Mouse (Mus musculus) intestine, embryonic 16.5 days (tissue): ENCODE data around the gene Gpt2. TPM values are rescaled to one million over a fixed set of nuclear protein-coding genes. Genes with fewer than 3 reads are reported as not detected.

ENCODE experiments used
- ATAC-seq: fragments of 200-750 bp; cut with Nextera tagmentation; 2 replicates; pipeline ENCODE4 v1.8.0; 2017; ENCODE audit warnings: moderate TSS enrichment, moderate library complexity
- H3K27ac ChIP-seq: fragments of 300-500 bp; sonication (generic); 2 replicates; pipeline ENCODE4 v1.5.1; 2014; ENCODE audit warnings: mild to moderate bottlenecking, low read length
- H3K27me3 ChIP-seq: fragments of 300-500 bp; sonication (generic); replicated peaks from 2 replicates; pipeline ENCODE4 v1.6.1; 2014; ENCODE audit warnings: low read length, control low read depth, mixed read lengths; ENCODE audit not compliant: control insufficient read depth, insufficient read depth
- H3K36me3 ChIP-seq: fragments of 300-500 bp; sonication (generic); 2 replicates; pipeline ENCODE4 v1.6.1; 2014; ENCODE audit warnings: low read length, control low read depth; ENCODE audit not compliant: control insufficient read depth, insufficient read depth
- H3K4me1 ChIP-seq: fragments of 300-500 bp; sonication (generic); 2 replicates; pipeline ENCODE4 v1.6.1; 2014; ENCODE audit warnings: low read length, control low read depth, mixed read lengths; ENCODE audit not compliant: control insufficient read depth, insufficient read depth
- H3K4me2 ChIP-seq: fragments of 300-500 bp; sonication (generic); 2 replicates; pipeline ENCODE4 v1.6.1; 2014; ENCODE audit warnings: low read depth, low read length, control low read depth
- H3K4me3 ChIP-seq: fragments of 300-500 bp; sonication (generic); 2 replicates; pipeline ENCODE4 v1.5.1; 2014; ENCODE audit warnings: mild to moderate bottlenecking, low read length
- H3K9ac ChIP-seq: fragments of 300-500 bp; sonication (generic); 2 replicates; pipeline ENCODE4 v1.6.1; 2014; ENCODE audit warnings: low read depth, low read length
- H3K9me3 ChIP-seq: fragments of 300-500 bp; sonication (generic); 2 replicates; pipeline ENCODE4 v1.6.1; 2016; ENCODE audit warnings: low read length, control low read depth; ENCODE audit not compliant: control insufficient read depth
- WGBS: fragments of 180-500 bp; shearing (Covaris S2); extraction: QIAGEN DNeasy Blood & Tissue Kit; methylation state at CpG from one replicate; pipeline ENCODE4 v1.1.7; 2014; 5-methylcytosine and 5-hydroxymethylcytosine counted together
- polyA plus RNA-seq: library from polyadenylated mRNA; unstranded; fragments of >200 nt; fragmentation: Nextera tagmentation; extraction: Ambion mirVana; gene quantifications from 2 replicates; pipeline ENCODE4 v1.2.1, GENCODE M21; 2015

Gpt2 gene
- polyA plus RNA-seq, 1 experiment from 2014 or later = 12.4 TPM

DNA sequence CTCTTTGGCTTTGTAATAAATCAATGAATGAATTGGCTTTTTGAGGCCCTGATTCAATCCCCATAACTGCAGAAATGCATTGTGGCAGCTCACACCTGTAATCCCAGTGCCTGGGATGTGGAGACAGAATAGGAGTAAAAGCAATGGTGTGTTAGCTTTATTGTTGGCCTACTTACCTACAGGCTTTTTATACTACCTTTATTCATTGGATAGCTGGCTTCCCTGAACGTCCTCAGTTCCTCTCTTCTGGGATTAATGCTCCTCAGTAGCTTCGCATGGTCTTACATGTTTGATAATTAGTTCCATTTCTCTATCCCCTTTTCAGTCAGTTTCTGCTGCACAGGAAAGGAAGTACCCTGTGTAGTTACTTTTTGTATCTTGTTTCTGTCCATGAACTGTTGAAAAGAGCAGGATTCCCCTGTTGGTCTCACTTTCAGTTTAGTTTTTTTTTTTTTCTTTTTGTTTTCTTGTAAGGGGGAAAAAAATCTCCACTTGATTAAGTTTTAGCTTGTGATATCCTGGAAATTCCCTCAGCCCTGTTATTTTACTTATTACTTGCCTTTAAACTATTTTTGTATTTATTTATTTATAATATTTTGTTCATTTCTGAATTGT is 64.7 kb downstream of the Gpt2 start:
- Histone ChIP-seq H3K4me3 (no peak overlapping the region), H3K4me2 (no peak overlapping the region), H3K27ac (no peak overlapping the region), H3K27me3 (no peaks in the 10 kb centered on the region), H3K9ac (no peak overlapping the region), H3K9me3 (no peaks in the 10 kb centered on the region), H3K36me3 (no peaks in the 10 kb centered on the region), H3K4me1 (0 out of 2 replicates have a peak, but pooled peaks cover 1% of the 10 kb centered on the region)
- ATAC-seq = no peak
- 81% methylated on average over 2 of the region's 2 CpGs for WGBS

DNA sequence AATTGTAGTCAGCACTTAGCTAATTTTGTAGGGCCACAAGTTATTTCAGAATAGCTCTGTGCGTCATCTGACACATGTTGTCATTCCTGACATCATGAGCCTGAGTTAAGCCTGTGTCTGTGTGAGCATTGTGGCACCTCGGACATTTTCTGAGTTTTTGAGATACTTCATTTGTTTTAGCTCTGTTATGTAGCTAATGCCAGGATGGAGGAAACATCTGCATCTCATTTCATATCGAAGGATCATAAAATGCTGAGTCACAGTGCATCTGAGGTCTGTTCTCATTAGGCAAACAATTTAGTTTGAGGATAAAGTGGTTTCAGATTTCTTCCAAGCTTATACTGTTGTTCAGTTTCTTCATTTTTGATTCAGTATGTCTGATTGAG is 65.2 kb downstream of the Gpt2 start:
- no peak overlapping the region for H3K4me3 ChIP-seq
- H3K4me2 ChIP-seq = no peak overlapping the region
- no peaks in the 10 kb centered on the region for H3K27me3 ChIP-seq
- H3K36me3 ChIP-seq = no peaks in the 10 kb centered on the region
- H3K9me3 ChIP-seq = no peaks in the 10 kb centered on the region
- 77% methylated on average over 3 of the region's 3 CpGs for WGBS
- H3K27ac ChIP-seq = no peak overlapping the region
- no peak for ATAC-seq
- H3K9ac ChIP-seq = no peak overlapping the region
- H3K4me1 ChIP-seq = no peaks in the 10 kb centered on the region

DNA sequence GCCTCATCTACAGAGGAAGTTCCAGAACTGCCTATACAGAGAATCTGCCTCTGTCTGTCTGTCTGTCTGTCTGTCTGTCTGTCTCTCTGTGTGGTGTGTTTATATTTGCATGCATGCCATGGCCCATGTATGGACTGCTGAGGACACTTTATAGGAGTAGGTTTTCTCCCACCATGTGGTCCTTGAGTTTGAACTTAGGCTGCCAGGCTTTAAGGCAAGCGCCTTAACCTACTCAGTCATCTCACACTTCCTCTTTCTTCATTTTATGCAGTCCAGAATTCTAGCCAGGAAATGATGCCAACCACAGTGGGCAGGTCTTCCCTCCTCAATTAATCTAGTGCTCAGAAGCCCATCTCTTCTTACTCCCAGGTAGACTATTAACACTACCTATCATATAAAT is 66.8 kb downstream of the Gpt2 start:
- WGBS = 90% methylated on average over 1 of the region's 1 CpGs
- no peak for ATAC-seq
- Histone ChIP-seq H3K4me1 (no peaks in the 10 kb centered on the region), H3K36me3 (no peaks in the 10 kb centered on the region), H3K9me3 (no peaks in the 10 kb centered on the region), H3K9ac (no peak overlapping the region), H3K27me3 (no peaks in the 10 kb centered on the region), H3K27ac (no peak overlapping the region), H3K4me2 (no peak overlapping the region), H3K4me3 (no peak overlapping the region)

DNA sequence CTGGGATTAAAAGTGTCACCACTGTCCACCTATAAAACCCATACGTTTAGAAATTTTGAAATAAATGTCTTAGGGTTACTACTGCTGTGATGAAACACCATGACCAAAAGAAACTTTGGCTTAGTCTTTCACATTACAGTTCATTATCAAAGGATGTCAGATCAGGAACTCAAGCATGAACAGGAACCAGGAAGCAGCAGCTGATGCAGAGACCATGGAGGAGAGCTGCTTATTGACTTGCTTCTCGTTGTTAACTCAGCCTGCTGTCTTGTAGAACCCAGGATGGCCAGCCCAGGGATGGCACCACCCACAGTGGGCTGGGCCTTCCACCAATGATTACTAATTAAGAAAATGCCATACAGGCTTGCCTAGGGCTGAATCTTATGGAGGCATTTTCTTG is 67.6 kb downstream of the Gpt2 start:
- no peak overlapping the region for H3K4me2 ChIP-seq
- no peak overlapping the region for H3K4me3 ChIP-seq
- ATAC-seq = no peak
- H3K4me1 ChIP-seq = no peaks in the 10 kb centered on the region
- H3K9ac ChIP-seq = no peak overlapping the region
- 58% methylated on average over 2 of the region's 2 CpGs for WGBS
- H3K27me3 ChIP-seq = no peaks in the 10 kb centered on the region
- no peak overlapping the region for H3K27ac ChIP-seq
- H3K9me3 ChIP-seq = no peaks in the 10 kb centered on the region
- H3K36me3 ChIP-seq = no peaks in the 10 kb centered on the region

DNA sequence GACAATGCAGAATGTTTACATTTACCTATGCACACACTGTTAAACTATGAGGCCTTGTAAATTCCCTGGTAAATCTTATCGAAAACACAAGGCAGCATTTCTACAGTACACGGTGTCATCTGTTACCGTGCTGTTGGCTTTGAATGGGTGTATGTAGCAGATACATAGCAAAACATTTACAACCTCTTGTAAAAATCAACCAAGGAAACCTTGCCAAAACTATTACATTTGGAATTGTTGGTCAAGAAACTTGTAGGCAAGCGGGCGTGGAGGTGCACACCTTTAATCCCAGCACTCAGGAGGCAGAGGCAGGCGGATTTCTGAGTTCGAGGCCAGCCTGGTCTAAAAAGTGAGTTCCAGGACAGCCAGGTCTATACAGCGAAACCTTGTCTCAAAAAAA is 71.0 kb downstream of the Gpt2 start:
- ATAC-seq = no peak
- Histone ChIP-seq H3K4me1 (no peaks in the 10 kb centered on the region), H3K4me3 (no peak overlapping the region), H3K4me2 (no peak overlapping the region), H3K9me3 (no peaks in the 10 kb centered on the region), H3K9ac (no peak overlapping the region), H3K27ac (no peak overlapping the region), H3K27me3 (no peaks in the 10 kb centered on the region), H3K36me3 (no peaks in the 10 kb centered on the region)
- 91% methylated on average over 8 of the region's 8 CpGs for WGBS

DNA sequence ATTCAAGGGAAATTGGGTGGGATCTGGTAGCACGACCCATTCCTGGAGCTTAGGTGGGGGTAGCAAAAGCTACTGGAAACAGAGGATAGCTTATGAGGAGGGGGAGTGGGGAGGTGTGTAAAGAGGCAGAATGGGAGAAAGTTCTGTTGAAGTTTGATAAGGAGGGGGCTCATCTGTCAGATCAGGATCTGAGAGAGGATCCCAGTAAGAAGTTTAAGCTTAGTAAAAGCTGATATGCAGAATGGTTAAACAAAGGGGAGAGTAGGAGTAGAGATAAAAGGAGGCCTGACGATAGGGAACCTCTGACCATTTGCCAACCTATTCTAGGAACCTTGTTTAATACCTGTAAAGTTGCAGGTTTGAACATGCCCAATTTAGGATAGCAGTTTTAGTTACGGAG is 72.8 kb downstream of the Gpt2 start:
- Histone ChIP-seq H3K9ac (no peak overlapping the region), H3K27me3 (no peaks in the 10 kb centered on the region), H3K4me2 (no peak overlapping the region), H3K27ac (no peak overlapping the region), H3K36me3 (no peaks in the 10 kb centered on the region), H3K4me3 (no peak overlapping the region), H3K9me3 (no peaks in the 10 kb centered on the region), H3K4me1 (no peaks in the 10 kb centered on the region)
- WGBS = 82% methylated on average over 3 of the region's 3 CpGs
- no peak for ATAC-seq

DNA sequence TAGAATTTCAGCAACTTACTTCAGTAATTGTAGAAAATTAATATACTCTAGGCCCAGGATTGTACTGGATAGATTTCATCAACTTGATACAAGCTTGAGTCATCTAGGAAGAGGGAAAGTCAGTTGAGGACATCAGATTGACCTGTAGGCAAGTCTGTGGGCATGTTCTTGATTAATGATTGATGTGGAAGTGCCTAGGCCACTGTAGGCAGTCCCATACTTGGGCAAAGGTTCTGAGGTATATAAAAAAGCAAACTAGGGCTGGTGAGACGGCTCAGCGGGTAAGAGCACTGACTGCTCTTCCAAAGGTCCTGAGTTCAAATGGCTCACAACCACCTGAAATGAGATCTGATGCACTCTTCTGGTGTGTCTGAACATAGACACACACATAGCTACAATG is 75.4 kb downstream of the Gpt2 start:
- peak; percentile 89 for ATAC-seq

DNA sequence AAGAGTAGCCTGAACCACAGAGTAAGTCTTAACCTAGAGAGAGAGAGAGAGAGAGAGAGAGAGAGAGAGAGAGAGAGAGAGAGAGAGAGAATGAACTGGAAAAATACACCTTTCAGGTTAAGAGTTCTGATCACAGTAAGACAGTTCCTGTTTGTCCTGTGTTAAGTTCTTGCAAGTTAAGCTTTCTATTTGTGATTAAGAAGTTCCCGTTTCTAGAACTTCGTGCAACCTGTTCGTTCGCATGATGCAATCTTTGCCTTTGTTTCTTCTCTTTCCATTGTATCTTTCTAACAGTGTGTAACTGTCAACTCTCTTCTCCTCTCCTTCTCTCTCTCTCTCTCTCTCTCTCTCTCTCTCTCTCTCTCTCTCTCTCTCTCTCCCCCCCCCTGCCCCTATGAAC is 78.1 kb downstream of the Gpt2 start:
- Histone ChIP-seq H3K9me3 (no peaks in the 10 kb centered on the region), H3K4me2 (no peak overlapping the region), H3K4me1 (no peaks in the 10 kb centered on the region), H3K4me3 (no peak overlapping the region), H3K9ac (no peak overlapping the region), H3K27me3 (no peaks in the 10 kb centered on the region), H3K27ac (no peak overlapping the region), H3K36me3 (no peaks in the 10 kb centered on the region)
- 73% methylated on average over 4 of the region's 4 CpGs for WGBS
- ATAC-seq = no peak

More for the DNA sequence above, 75.4 kb downstream of the Gpt2 start:
- Histone ChIP-seq H3K36me3 (no peaks in the 10 kb centered on the region), H3K4me3 (no peak overlapping the region), H3K4me2 (no peak overlapping the region), H3K9ac (no peak overlapping the region), H3K4me1 (no peaks in the 10 kb centered on the region), H3K9me3 (no peaks in the 10 kb centered on the region), H3K27me3 (no peaks in the 10 kb centered on the region), H3K27ac (no peak overlapping the region)
- 65% methylated on average over 2 of the region's 2 CpGs for WGBS

DNA sequence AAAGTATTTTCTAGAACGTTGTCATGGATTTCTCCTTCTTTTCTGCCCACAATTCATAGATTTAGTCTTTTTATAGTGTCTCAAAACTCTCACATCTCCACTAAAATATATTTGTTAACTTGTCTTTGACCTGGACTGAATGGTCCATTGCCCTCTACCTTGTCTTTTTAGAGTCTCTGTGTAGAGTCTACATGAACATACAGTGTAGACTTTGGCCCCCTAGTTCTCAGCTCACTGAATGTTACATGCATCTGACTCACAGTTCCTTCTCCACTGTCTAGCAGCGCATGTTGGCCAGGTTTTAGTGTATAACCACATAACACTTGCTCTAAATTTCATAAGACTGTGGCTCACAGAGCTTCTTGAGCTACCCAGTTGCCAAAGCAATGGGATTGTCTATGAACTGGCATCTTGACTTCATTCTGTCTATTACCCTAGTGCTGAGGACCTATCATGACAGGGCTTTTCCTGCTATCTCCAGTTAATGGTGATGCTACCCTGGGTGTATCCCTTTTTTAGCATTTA is 81.7 kb downstream of the Gpt2 start:
- H3K27ac ChIP-seq = no peak overlapping the region
- no peak overlapping the region for H3K4me3 ChIP-seq
- no peak for ATAC-seq
- no peaks in the 10 kb centered on the region for H3K27me3 ChIP-seq
- H3K4me1 ChIP-seq = no peaks in the 10 kb centered on the region
- no peaks in the 10 kb centered on the region for H3K9me3 ChIP-seq
- no peak overlapping the region for H3K4me2 ChIP-seq
- 83% methylated on average over 2 of the region's 2 CpGs for WGBS
- H3K36me3 ChIP-seq = no peaks in the 10 kb centered on the region
- no peak overlapping the region for H3K9ac ChIP-seq
